In genomic region chr11:87709513-87710261, GRCm38 (mm10) we compare ENCODE assay signal across 8 mouse cellular contexts. TPM values are rescaled to one million over a fixed set of nuclear protein-coding genes. Genes with fewer than 3 reads are reported as not detected.
A peak's percentile ranks its signal among the peaks of the same experiment; 100 is the strongest.
DNase-seq lines count a peak whose midpoint lies in the region; ATAC-seq lines count a peak whose summit lies in the region.

No protein-coding gene starts in this region.

- H3K36me3 ChIP-seq in forebrain, embryonic 11.5 days (ENCODE audit: control insufficient read depth, insufficient read depth, low read length): no peaks in the 10 kb centered on the region
- H3K36me3 ChIP-seq in lung, embryonic 15.5 days: no peaks in the 10 kb centered on the region

- peak overlapping the region; percentile 6; the same call in 1 of the 2 replicates for H3K9ac ChIP-seq in forebrain, embryonic 11.5 days (ENCODE audit: low read length)
- H3K9ac ChIP-seq in lung, embryonic 15.5 days: peak overlapping the region; percentile 33; the same call in 1 of the 2 replicates

- no peaks in the 10 kb centered on the region for H3K27me3 ChIP-seq in forebrain, embryonic 11.5 days (ENCODE audit: control insufficient read depth, insufficient read depth, low read length)
- no peaks in the 10 kb centered on the region for H3K27me3 ChIP-seq in lung, embryonic 15.5 days

- H3K9me3 ChIP-seq in forebrain, embryonic 11.5 days (ENCODE audit: control insufficient read depth, low read length): no peaks in the 10 kb centered on the region
- H3K9me3 ChIP-seq in lung, embryonic 15.5 days: no peaks in the 10 kb centered on the region

- intact Hi-C loops in left cerebral cortex, postnatal 36 days (cut with DNase I): loop anchor here (5.0 kb wide), 1 partner anchor 37 kb away; no protein-coding TSS in a partner anchor

- DNase-seq in heart, adult 11 months: peak; percentile 88
- DNase-seq in heart, adult 9 months (ENCODE audit: low spot score in 2 of 2): no peak
- peak; percentile 75 for DNase-seq in forebrain, embryonic 11.5 days (ENCODE audit: low spot score)
- DNase-seq in kidney, adult 18-20 months: peak; percentile 77
- peak; percentile 32 for DNase-seq in ovary, adult 18-20 months (ENCODE audit: low spot score)
- DNase-seq in left cerebral cortex, postnatal 36 days (ENCODE audit: low spot score in 2 of 2): no peak
- no peak for DNase-seq in cerebellum, adult 9-10 months

- WGBS in forebrain, embryonic 11.5 days: 8% methylated on average over 21 of the region's 21 CpGs
- 7% methylated on average over 21 of the region's 21 CpGs for WGBS in lung, embryonic 15.5 days

- H3K4me1 ChIP-seq in forebrain, embryonic 11.5 days (replicated peaks; ENCODE audit: control insufficient read depth, insufficient read depth, low read length): no peaks in the 10 kb centered on the region; the same call in 1 of the 2 replicates
- peaks cover 25% of the 10 kb centered on the region for H3K4me1 ChIP-seq in lung, embryonic 15.5 days

- no peak for ATAC-seq in forebrain, embryonic 11.5 days (replicated peaks; ENCODE audit: low FRiP score)
- peak; percentile 83 for ATAC-seq in lung, embryonic 15.5 days (ENCODE audit: borderline replicate concordance, extremely low read depth, low FRiP score, low TSS enrichment)

- peak overlapping the region; percentile 38 for H3K4me2 ChIP-seq in forebrain, embryonic 11.5 days (ENCODE audit: low read depth, low read length, severe bottlenecking)
- peak overlapping the region; percentile 55 for H3K4me2 ChIP-seq in lung, embryonic 15.5 days

- peak overlapping the region; percentile 1; the same call in 1 of the 2 replicates for H3K4me3 ChIP-seq in forebrain, embryonic 11.5 days (ENCODE audit: low read depth, low read length)
- H3K4me3 ChIP-seq in lung, embryonic 15.5 days: peak overlapping the region; percentile 30

- H3K27ac ChIP-seq in forebrain, embryonic 11.5 days (ENCODE audit: low read depth, low read length): no peak overlapping the region
- H3K27ac ChIP-seq in lung, embryonic 15.5 days: peak overlapping the region; percentile 91

RNA-seq across cellular contexts. Expression of gene Supt4a, which starts 27.7 kb away (rescaled TPM):
- 132 and 133 TPM in 2 replicates for polyA plus RNA-seq in forebrain, embryonic 11.5 days (2014; fragmentation: Nextera tagmentation; extraction: Ambion mirVana)
- 144 and 155 TPM in 2 replicates for polyA plus RNA-seq in lung, embryonic 15.5 days (2015; fragmentation: Nextera tagmentation; extraction: Ambion mirVana)
- total RNA-seq in left cerebral cortex, postnatal 36 days (2021): 10 to 100 TPM; 67.7 to 83.3 TPM

RNA-seq across cellular contexts. Expression of gene Rnf43, which starts 47.2 kb away (rescaled TPM):
- 1.5 and 1.9 TPM in 2 replicates for polyA plus RNA-seq in forebrain, embryonic 11.5 days (2014; fragmentation: Nextera tagmentation; extraction: Ambion mirVana)
- 14.3 and 16.4 TPM in 2 replicates for polyA plus RNA-seq in lung, embryonic 15.5 days (2015; fragmentation: Nextera tagmentation; extraction: Ambion mirVana)
- total RNA-seq in left cerebral cortex, postnatal 36 days (2021): 1 to 10 TPM; 2.8 to 2.9 TPM

RNA-seq across cellular contexts. Expression of gene Tspoap1, which starts 50.7 kb away (rescaled TPM):
- polyA plus RNA-seq in forebrain, embryonic 11.5 days (2014; fragmentation: Nextera tagmentation; extraction: Ambion mirVana): 18.8 and 19.9 TPM in 2 replicates
- 1.4 and 2.7 TPM in 2 replicates for polyA plus RNA-seq in lung, embryonic 15.5 days (2015; fragmentation: Nextera tagmentation; extraction: Ambion mirVana)
- 100 to 1,000 TPM; 158 to 214 TPM for total RNA-seq in left cerebral cortex, postnatal 36 days (2021)

Comparison
In these comparisons a context has a peak if more than half of its experiments do, and no peak if none do; other contexts are left out.
1. DNase-seq: peak in heart, adult 11 months (single experiment), forebrain, embryonic 11.5 days (single experiment), kidney, adult 18-20 months (single experiment) and ovary, adult 18-20 months (single experiment); none in heart, adult 9 months (0 of 2), left cerebral cortex, postnatal 36 days (0 of 2) and cerebellum, adult 9-10 months (single experiment).